Mouse (Mus musculus): Measurements from ENCODE around the gene Acat2. TPM values are rescaled to one million over a fixed set of nuclear protein-coding genes. Genes with fewer than 3 reads are reported as not detected.

The Acat2 gene
- polyA plus RNA-seq, 1 experiment from 2014 or later = 386 TPM

DNA sequence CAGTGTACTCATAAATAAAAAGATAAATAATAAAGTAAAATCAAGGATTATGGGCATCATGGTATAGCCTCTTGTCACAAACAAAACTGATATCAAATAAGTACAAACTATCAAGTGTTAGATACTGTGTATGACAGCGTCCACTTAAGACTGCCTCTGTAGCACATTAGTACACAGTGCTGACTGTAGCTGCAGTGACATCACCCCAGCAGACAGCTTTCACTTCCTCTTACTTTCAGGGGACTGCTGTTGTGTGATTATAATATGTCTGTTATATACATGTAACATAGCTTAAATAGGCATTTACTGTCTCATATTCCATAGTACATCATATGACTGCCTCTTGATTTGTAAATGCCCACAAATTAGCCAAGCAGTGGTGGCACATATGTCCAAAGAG lies 39.5 kb downstream of the Acat2 start:
- peaks cover 73% of the 10 kb centered on the region for H3K36me3 ChIP-seq (replicated peaks)
- H3K9ac ChIP-seq = no peak overlapping the region
- no peak overlapping the region for H3K27ac ChIP-seq
- peaks cover 8% of the 10 kb centered on the region for H3K4me1 ChIP-seq
- H3K4me2 ChIP-seq = no peak overlapping the region
- H3K4me3 ChIP-seq (replicated peaks) = no peak overlapping the region
- ATAC-seq (ENCODE audit: low FRiP score) = no peak
- no peaks in the 10 kb centered on the region for H3K27me3 ChIP-seq
- no peaks in the 10 kb centered on the region for H3K9me3 ChIP-seq
- WGBS = 90% methylated on average over 1 of the region's 1 CpGs

GRCm38 (mm10) chr17:12916588-12917380 lies 43.8 kb downstream of the Acat2 start:
- peaks cover 55% of the 10 kb centered on the region for H3K36me3 ChIP-seq (replicated peaks)
- H3K4me1 ChIP-seq = peaks cover 15% of the 10 kb centered on the region
- peak overlapping the region; percentile 97 for H3K9ac ChIP-seq
- peak overlapping the region; percentile 87 for H3K27ac ChIP-seq
- WGBS = under 1% methylated on average over 40 of the region's 40 CpGs
- H3K27me3 ChIP-seq = no peaks in the 10 kb centered on the region
- peak; percentile 65 for ATAC-seq (ENCODE audit: low FRiP score)
- peak overlapping the region; percentile 77 for H3K4me2 ChIP-seq
- peak overlapping the region; percentile 96 for H3K4me3 ChIP-seq (replicated peaks)
- H3K9me3 ChIP-seq = no peaks in the 10 kb centered on the region

- Histone ChIP-seq H3K9me3 (no peaks in the 10 kb centered on the region), H3K9ac (peak within 1 kb of the TSS; percentile 97), H3K36me3 (replicated peaks) (peaks cover 56% of the 10 kb centered on the region), H3K27me3 (no peaks in the 10 kb centered on the region), H3K27ac (peak within 1 kb of the TSS; percentile 87), H3K4me1 (peaks cover 15% of the 10 kb centered on the region), H3K4me2 (peak within 1 kb of the TSS; percentile 83), H3K4me3 (replicated peaks) (peak within 1 kb of the TSS; percentile 96)
- peak; percentile 100 for ATAC-seq (ENCODE audit: low FRiP score)
- under 1% methylated on average over 56 of the region's 56 CpGs for WGBS
These were observed 44.5 kb downstream of the Acat2 start, which contains the start of gene Mrpl18 for GRCm38 (mm10) chr17:12915881-12916583. TSS of gene Mrpl18 (minus strand) at chr17:12916345.

GRCm38 (mm10) chr17:12915488-12915880 lies 45.1 kb downstream of the Acat2 start, which contains the start of gene Tcp1:
TSS of gene Tcp1 (plus strand) at chr17:12915701.
- Histone ChIP-seq H3K4me2 (peak within 1 kb of the TSS; percentile 83), H3K4me3 (replicated peaks) (peak within 1 kb of the TSS; percentile 96), H3K4me1 (peaks cover 15% of the 10 kb centered on the region), H3K9me3 (no peaks in the 10 kb centered on the region), H3K27ac (peak within 1 kb of the TSS; percentile 87), H3K27me3 (no peaks in the 10 kb centered on the region), H3K36me3 (replicated peaks) (peaks cover 56% of the 10 kb centered on the region), H3K9ac (peak within 1 kb of the TSS; percentile 97)
- no peak; the same call in 1 of the 2 replicates for ATAC-seq (ENCODE audit: low FRiP score)
- 2% methylated on average over 18 of the region's 18 CpGs for WGBS

DNA sequence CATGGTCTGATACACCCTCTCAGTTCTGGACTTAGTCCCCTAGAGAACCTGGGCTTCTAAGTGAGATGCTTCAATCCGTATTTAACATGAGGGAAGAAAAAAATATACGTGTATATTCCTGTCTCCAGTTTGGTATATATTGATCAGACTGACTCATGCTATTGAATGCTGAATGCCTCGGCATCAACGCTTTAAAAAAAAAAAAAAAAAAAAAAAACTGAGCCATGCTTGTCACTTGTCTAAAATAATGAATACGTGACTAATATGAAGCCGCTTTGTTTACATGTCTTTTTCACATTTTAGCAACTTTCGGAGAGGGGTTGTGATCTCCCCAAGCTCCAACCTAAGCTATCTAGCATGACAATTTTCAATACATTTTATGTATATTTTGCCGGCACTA lies 50.2 kb downstream of the Acat2 start:
- ATAC-seq (ENCODE audit: low FRiP score) = no peak
- no peak overlapping the region for H3K4me3 ChIP-seq (replicated peaks)
- no peak overlapping the region for H3K4me2 ChIP-seq
- no peak overlapping the region for H3K9ac ChIP-seq
- H3K27ac ChIP-seq = no peak overlapping the region
- peaks cover 7% of the 10 kb centered on the region for H3K4me1 ChIP-seq
- H3K27me3 ChIP-seq = no peaks in the 10 kb centered on the region
- WGBS = 85% methylated on average over 8 of the region's 8 CpGs
- peaks cover 50% of the 10 kb centered on the region for H3K36me3 ChIP-seq (replicated peaks)
- H3K9me3 ChIP-seq = no peaks in the 10 kb centered on the region

GRCm38 (mm10) chr17:12909361-12910280 lies 50.9 kb downstream of the Acat2 start, which contains the start of gene Pnldc1:
TSS of gene Pnldc1 (minus strand) at chr17:12910230.
- peaks cover 54% of the 10 kb centered on the region for H3K36me3 ChIP-seq (replicated peaks)
- H3K27ac ChIP-seq = no peak within 1 kb of the TSS
- ATAC-seq (ENCODE audit: low FRiP score) = no peak
- no peaks in the 10 kb centered on the region for H3K9me3 ChIP-seq
- no peaks in the 10 kb centered on the region for H3K27me3 ChIP-seq
- H3K4me3 ChIP-seq (replicated peaks) = no peak within 1 kb of the TSS
- no peaks in the 10 kb centered on the region for H3K4me1 ChIP-seq
- H3K9ac ChIP-seq = no peak within 1 kb of the TSS
- WGBS = 87% methylated on average over 35 of the region's 35 CpGs
- H3K4me2 ChIP-seq = no peak within 1 kb of the TSS

GRCm38 (mm10) chr17:12906436-12906835 lies 54.1 kb downstream of the Acat2 start:
- no peak for ATAC-seq (ENCODE audit: low FRiP score)
- H3K36me3 ChIP-seq (replicated peaks) = peaks cover 34% of the 10 kb centered on the region
- H3K9me3 ChIP-seq = no peaks in the 10 kb centered on the region
- WGBS = 92% methylated on average over 9 of the region's 9 CpGs
- H3K27ac ChIP-seq = no peak overlapping the region
- H3K4me1 ChIP-seq = peaks cover 11% of the 10 kb centered on the region
- H3K4me2 ChIP-seq = no peak overlapping the region
- H3K9ac ChIP-seq = no peak overlapping the region
- no peaks in the 10 kb centered on the region for H3K27me3 ChIP-seq
- no peak overlapping the region for H3K4me3 ChIP-seq (replicated peaks)

DNA sequence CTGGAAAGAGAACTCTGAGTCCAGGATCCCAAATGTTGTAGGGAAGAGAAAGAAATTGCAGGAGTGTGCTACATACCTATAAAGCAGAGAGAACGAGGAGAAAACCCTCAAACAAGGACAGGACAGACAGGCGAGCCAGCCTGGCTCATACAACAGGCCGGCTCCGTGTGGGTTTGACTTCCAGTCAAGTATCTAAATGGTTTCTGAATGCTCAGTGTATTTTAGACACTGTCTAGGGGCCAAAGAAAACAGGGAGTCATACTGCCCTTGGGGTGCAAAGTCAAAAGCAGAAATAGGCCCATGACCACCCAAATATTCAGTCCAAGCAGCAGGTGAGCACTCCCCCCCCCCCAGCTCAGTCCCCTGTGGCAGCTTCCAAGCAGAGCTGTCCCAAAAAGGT lies 54.7 kb downstream of the Acat2 start:
- H3K4me1 ChIP-seq = peaks cover 11% of the 10 kb centered on the region
- no peaks in the 10 kb centered on the region for H3K27me3 ChIP-seq
- H3K9ac ChIP-seq = no peak overlapping the region
- ATAC-seq (ENCODE audit: low FRiP score) = no peak
- peaks cover 30% of the 10 kb centered on the region for H3K36me3 ChIP-seq (replicated peaks)
- no peaks in the 10 kb centered on the region for H3K9me3 ChIP-seq
- H3K27ac ChIP-seq = no peak overlapping the region
- no peak overlapping the region for H3K4me3 ChIP-seq (replicated peaks)
- WGBS = 87% methylated on average over 4 of the region's 4 CpGs
- no peak overlapping the region for H3K4me2 ChIP-seq

GRCm38 (mm10) chr17:12904349-12904748 lies 56.2 kb downstream of the Acat2 start:
- no peaks in the 10 kb centered on the region for H3K27me3 ChIP-seq
- H3K27ac ChIP-seq = no peak overlapping the region
- no peak for ATAC-seq (ENCODE audit: low FRiP score)
- H3K4me1 ChIP-seq = peaks cover 11% of the 10 kb centered on the region
- no peak overlapping the region for H3K4me3 ChIP-seq (replicated peaks)
- WGBS = 64% methylated on average over 1 of the region's 1 CpGs
- no peaks in the 10 kb centered on the region for H3K9me3 ChIP-seq
- H3K4me2 ChIP-seq = no peak overlapping the region
- peaks cover 29% of the 10 kb centered on the region for H3K36me3 ChIP-seq (replicated peaks)
- no peak overlapping the region for H3K9ac ChIP-seq

DNA sequence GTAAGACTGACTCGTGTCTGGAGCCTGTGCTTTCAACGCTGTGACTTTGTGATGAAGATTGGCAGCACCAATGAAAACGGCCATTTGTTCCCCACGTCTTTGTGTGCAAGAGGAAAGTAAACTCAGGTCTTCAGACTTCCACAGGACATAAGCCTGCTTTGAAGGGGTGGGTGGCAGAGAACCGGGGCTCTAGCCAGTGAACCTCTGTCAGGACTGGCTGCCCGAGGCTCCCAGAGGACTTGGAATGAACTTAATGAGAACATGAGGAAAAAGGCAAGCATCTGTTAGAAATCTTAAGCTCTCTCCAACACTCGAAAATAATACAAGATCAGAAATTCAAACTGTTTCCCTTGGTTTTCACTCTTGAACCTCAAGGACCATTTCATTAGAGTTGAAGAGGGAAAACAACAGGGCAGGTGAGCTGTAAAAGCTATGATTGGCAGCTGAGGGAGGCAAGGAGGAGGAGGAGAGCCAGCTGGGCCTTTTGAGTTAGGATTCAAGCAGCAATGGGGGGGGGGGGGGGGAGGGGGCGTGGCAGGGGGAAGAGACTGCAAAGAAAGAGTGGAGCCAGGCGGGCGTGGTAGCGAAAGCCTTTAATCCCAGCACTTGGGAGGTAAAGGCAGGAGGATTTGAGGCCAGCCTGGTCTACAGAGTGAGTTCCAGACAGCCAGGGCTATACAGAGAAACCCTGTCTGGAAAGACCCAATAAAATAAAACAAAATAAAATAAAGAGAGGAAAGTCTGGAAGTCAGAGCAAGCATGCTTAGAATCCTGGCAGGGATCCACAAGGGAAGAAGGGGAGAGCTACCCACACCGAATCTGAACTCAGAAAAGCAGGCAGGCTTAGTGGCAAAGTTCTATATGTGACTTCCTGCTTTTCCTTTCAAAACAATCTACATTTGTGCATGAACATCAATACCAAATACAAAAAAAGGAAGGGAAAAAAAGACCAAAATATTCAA lies 56.9 kb downstream of the Acat2 start:
- H3K9ac ChIP-seq = 0 out of 2 replicates have a peak overlapping the region, but pooled peaks have one; percentile 29
- H3K4me2 ChIP-seq = no peak overlapping the region
- no peaks in the 10 kb centered on the region for H3K9me3 ChIP-seq
- H3K27ac ChIP-seq = peak overlapping the region; percentile 79
- H3K4me1 ChIP-seq = peaks cover 11% of the 10 kb centered on the region
- no peaks in the 10 kb centered on the region for H3K27me3 ChIP-seq
- H3K4me3 ChIP-seq (replicated peaks) = no peak overlapping the region
- peaks cover 29% of the 10 kb centered on the region for H3K36me3 ChIP-seq (replicated peaks)
- WGBS = 17% methylated on average over 11 of the region's 12 CpGs
- ATAC-seq (ENCODE audit: low FRiP score) = peak; percentile 69; the same call in 1 of the 2 replicates

DNA sequence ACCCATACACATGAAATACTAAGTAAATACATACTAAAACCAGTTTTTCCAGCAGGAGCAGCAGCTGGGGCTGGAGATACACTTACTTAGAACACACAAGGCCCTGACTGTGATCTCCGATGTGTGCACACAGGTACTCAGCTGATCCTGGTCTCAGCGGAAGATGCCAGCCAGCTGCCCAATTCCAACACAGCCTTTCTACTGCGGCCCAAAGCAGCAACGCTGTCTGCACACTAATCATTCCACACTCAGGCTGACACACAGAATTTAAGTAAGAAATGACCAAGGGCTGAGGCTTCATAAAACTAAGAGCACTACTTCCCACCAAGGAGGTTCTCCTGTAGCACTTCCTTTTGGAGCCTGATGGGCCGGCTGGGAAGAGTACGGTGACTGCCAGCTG lies 58.3 kb downstream of the Acat2 start:
- Histone ChIP-seq H3K4me1 (peaks cover 11% of the 10 kb centered on the region), H3K36me3 (replicated peaks) (peaks cover 29% of the 10 kb centered on the region), H3K27ac (no peak overlapping the region), H3K27me3 (no peaks in the 10 kb centered on the region), H3K4me2 (no peak overlapping the region), H3K9me3 (no peaks in the 10 kb centered on the region), H3K4me3 (replicated peaks) (no peak overlapping the region), H3K9ac (no peak overlapping the region)
- ATAC-seq (ENCODE audit: low FRiP score) = no peak
- WGBS = 96% methylated on average over 6 of the region's 6 CpGs

Measured in forebrain, embryonic 12.5 days (tissue).